Comparison of ENCODE assay signal across 13 mouse cellular contexts in the genomic region with DNA sequence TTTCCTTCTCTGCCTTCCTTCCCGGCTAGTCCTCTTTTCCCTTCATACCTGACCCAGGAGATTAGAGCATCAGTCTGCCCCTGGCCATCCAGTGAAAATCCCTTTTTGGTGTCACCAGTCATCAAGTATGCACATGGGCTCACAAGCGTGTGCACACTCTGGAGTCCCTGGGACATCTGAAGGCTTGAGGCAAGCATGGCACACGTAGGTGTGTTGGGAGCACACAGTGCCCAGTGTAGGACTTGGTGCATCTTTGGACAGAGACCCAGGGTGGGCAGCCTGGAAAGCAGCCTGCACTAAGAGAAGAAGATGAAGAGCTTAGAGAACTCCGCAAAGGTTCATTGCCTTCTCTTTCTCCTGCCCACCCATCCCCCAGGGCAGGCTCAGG. TPM values are rescaled to one million over a fixed set of nuclear protein-coding genes. Genes with fewer than 3 reads are reported as not detected.
DNase-seq lines count a peak whose midpoint lies in the region; ATAC-seq lines count a peak whose summit lies in the region.
"Had no signal": no experiment of that assay in that cellular context is flagged by ENCODE, and none has a peak within 500 bp of the region (broad histone marks: within the 10 kb centered on the region; RNA-seq: fewer than 3 reads in every experiment).

No protein-coding gene starts in this region.

- H3K9ac ChIP-seq in midbrain, embryonic 15.5 days = no peak overlapping the region

- ATAC-seq in midbrain, embryonic 15.5 days (replicated peaks) = peak; percentile 42

- peaks cover 29% of the 10 kb centered on the region for H3K27me3 ChIP-seq in hindbrain, embryonic 10.5 days (ENCODE audit: insufficient read depth, poor library complexity, severe bottlenecking)
- H3K27me3 ChIP-seq in midbrain, embryonic 15.5 days (replicated peaks) = peaks cover 3% of the 10 kb centered on the region

- peaks cover 3% of the 10 kb centered on the region; the same call in 1 of the 2 replicates for H3K4me1 ChIP-seq in brown adipose tissue, adult 24 weeks (ENCODE audit: control insufficient read depth, insufficient read depth, insufficient read length, low read length)
- H3K4me1 ChIP-seq in hindbrain, embryonic 10.5 days (replicated peaks) = peaks cover 47% of the 10 kb centered on the region
- H3K4me1 ChIP-seq in midbrain, embryonic 15.5 days = peaks cover 23% of the 10 kb centered on the region

- H3K27ac ChIP-seq in brown adipose tissue, adult 24 weeks (replicated peaks; ENCODE audit: low read depth, low read length) = no peak overlapping the region
- peak overlapping the region; percentile 78 for H3K27ac ChIP-seq in hindbrain, embryonic 10.5 days
- no peak overlapping the region for H3K27ac ChIP-seq in midbrain, embryonic 15.5 days

- H3K36me3 ChIP-seq in hindbrain, embryonic 10.5 days = no peaks in the 10 kb centered on the region
- no peaks in the 10 kb centered on the region for H3K36me3 ChIP-seq in midbrain, embryonic 15.5 days (replicated peaks)

- WGBS in hindbrain, embryonic 10.5 days = 26% methylated on average over 4 of the region's 4 CpGs
- WGBS in midbrain, embryonic 15.5 days = 24% methylated on average over 4 of the region's 4 CpGs

- H3K4me3 ChIP-seq in brown adipose tissue, adult 24 weeks (ENCODE audit: insufficient read depth, low read depth, low read length) = peak overlapping the region; percentile 3; the same call in 1 of the 2 replicates
- H3K4me3 ChIP-seq in hindbrain, embryonic 10.5 days = peak overlapping the region; percentile 60
- H3K4me3 ChIP-seq in midbrain, embryonic 15.5 days = no peak overlapping the region
- H3K4me3 ChIP-seq: megakaryocyte, embryonic 14.5 days had no signal

- H3K4me2 ChIP-seq in midbrain, embryonic 15.5 days = no peak overlapping the region

- H3K9me3 ChIP-seq in hindbrain, embryonic 10.5 days = no peaks in the 10 kb centered on the region
- no peaks in the 10 kb centered on the region for H3K9me3 ChIP-seq in midbrain, embryonic 15.5 days
- H3K9me3 ChIP-seq: megakaryocyte, embryonic 14.5 days had no signal

- DNase-seq in kidney, adult 11 months = peak; percentile 10
- no peak for DNase-seq in kidney, postnatal 25 days
- DNase-seq in hindbrain, embryonic 10.5 days (ENCODE audit: low spot score) = no peak
- no peak for DNase-seq in adrenal gland, postnatal 14 days
- no peak for DNase-seq in frontal cortex, postnatal 14 days (ENCODE audit: low spot score in 2 of 2)
- no peak for DNase-seq in embryo, embryonic 9.5 days (ENCODE audit: extremely low spot score)
- DNase-seq: cerebellum, adult 18-20 months; liver; right cerebral cortex, postnatal 14 days; thymus, postnatal 14 days had no signal

RNA-seq across cellular contexts. Expression of gene Dysf, which starts 1.5 kb away (rescaled TPM):
- polyA plus RNA-seq in brown adipose tissue, adult 24 weeks (2012; ENCODE audit: insufficient read depth, insufficient read length, missing spikeins) = 13.8 and 22.9 TPM in 2 replicates
- 5.0 and 5.4 TPM in 2 replicates for polyA plus RNA-seq in hindbrain, embryonic 10.5 days (2016; fragmentation: Nextera tagmentation; extraction: Ambion mirVana)
- 1.6 and 2.6 TPM in 2 replicates for polyA plus RNA-seq in midbrain, embryonic 15.5 days (2015; fragmentation: Nextera tagmentation; extraction: Ambion mirVana)
- total RNA-seq in adrenal gland, postnatal 14 days (2021) = 42.4 and 49.2 TPM in 2 replicates
